12 mouse cellular contexts compared by ENCODE assay signal in the genomic region with DNA sequence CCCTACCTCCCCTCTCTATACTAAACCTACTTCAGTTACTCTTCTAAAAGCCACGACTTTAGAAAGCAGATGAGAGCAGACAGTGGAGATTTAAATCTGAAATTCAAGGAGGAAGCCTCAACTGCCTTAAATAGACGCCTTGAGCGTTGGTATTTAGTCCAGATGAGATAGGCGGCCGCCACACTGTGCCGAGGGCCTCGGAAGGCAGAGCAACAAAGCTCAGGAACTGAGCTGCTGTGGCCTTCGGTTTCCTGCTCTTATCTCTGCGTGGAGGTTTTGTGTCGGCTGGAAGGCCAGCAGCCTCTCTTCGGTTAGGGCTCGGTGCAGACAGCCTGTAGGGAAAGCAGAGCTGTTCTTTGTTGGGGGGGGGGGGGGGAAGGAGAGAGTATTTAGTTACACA. TPM values are rescaled to one million over a fixed set of nuclear protein-coding genes. Genes with fewer than 3 reads are reported as not detected.
A peak's percentile ranks its signal among the peaks of the same experiment; 100 is the strongest.
DNase-seq lines count a peak whose midpoint lies in the region; ATAC-seq lines count a peak whose summit lies in the region.
"Had no signal": no experiment of that assay in that cellular context is flagged by ENCODE, and none has a peak within 500 bp of the region (broad histone marks: within the 10 kb centered on the region; RNA-seq: fewer than 3 reads in every experiment).

No protein-coding gene starts in this region.

- peak overlapping the region; percentile 31 for H3K27ac ChIP-seq in limb, embryonic 10.5 days

- H3K4me1 ChIP-seq in megakaryocyte, embryonic 14.5 days: peaks cover 51% of the 10 kb centered on the region
- H3K4me1 ChIP-seq in limb, embryonic 10.5 days: no peaks in the 10 kb centered on the region

- no peak for ATAC-seq in megakaryocyte, adult 5-6 weeks (ENCODE audit: poor library complexity, severe bottlenecking)
- ATAC-seq: forebrain, postnatal 0 days had no signal

- WGBS in limb, embryonic 10.5 days: 59% methylated on average over 12 of the region's 12 CpGs

- H3K4me3 ChIP-seq in megakaryocyte, embryonic 14.5 days (replicated peaks): peak overlapping the region; percentile 64
- H3K4me3 ChIP-seq in limb, embryonic 10.5 days: no peak overlapping the region

- no peaks in the 10 kb centered on the region for H3K36me3 ChIP-seq in megakaryocyte, embryonic 14.5 days (replicated peaks; ENCODE audit: low read length)
- no peaks in the 10 kb centered on the region for H3K36me3 ChIP-seq in limb, embryonic 10.5 days

- H3K9me3 ChIP-seq in megakaryocyte, embryonic 14.5 days: no peaks in the 10 kb centered on the region
- no peaks in the 10 kb centered on the region for H3K9me3 ChIP-seq in limb, embryonic 10.5 days (replicated peaks)

- H3K27me3 ChIP-seq in megakaryocyte, embryonic 14.5 days (replicated peaks): peaks cover 27% of the 10 kb centered on the region
- no peaks in the 10 kb centered on the region for H3K27me3 ChIP-seq in limb, embryonic 10.5 days (ENCODE audit: low read depth, poor library complexity, severe bottlenecking)

- peak; percentile 61 for DNase-seq in adrenal gland, postnatal 10 days
- no peak for DNase-seq in adrenal gland, postnatal 4 days (ENCODE audit: low spot score in 2 of 2)
- DNase-seq in limb, embryonic 10.5 days (ENCODE audit: low spot score): no peak
- DNase-seq in thymus, postnatal 14 days: peak; percentile 61
- no peak for DNase-seq in cerebellum, adult 9-10 months
- no peak for DNase-seq in cerebellum, postnatal 14 days
- DNase-seq: cerebellum, adult 2 months; forebrain, postnatal 0 days had no signal

RNA-seq across cellular contexts. Expression of a gene that starts 11.1 kb away (rescaled TPM):
- 1 to 10 TPM in 1 of 2 experiments, under 1 TPM in 1; 0.70 to 1.1 TPM for total RNA-seq in adrenal gland, postnatal 10 days (2021)
- total RNA-seq in adrenal gland, postnatal 4 days (2021): 1 to 10 TPM in 1 of 2 experiments, under 1 TPM in 1; 0.85 to 1.1 TPM
- polyA plus RNA-seq in megakaryocyte, embryonic 14.5 days (2012; ENCODE audit: insufficient read depth, low replicate concordance): 0.77 TPM in 1 of 2 replicates, not detected in the other
- total RNA-seq in megakaryocyte, adult 5-6 weeks (2015): 0.54 and 1.6 TPM in 2 replicates
- 2.5 and 5.7 TPM in 2 replicates for total RNA-seq in megakaryocyte, adult 5-6 weeks (2017)
- 0.66 and 0.79 TPM in 2 replicates for polyA plus RNA-seq in limb, embryonic 10.5 days (2016; fragmentation: Nextera tagmentation; extraction: Ambion mirVana)
- total RNA-seq: neutrophil, adult 5-6 weeks had no signal

RNA-seq across cellular contexts. Expression of a gene that starts 11.3 kb away (rescaled TPM):
- 1,000 to 10,000 TPM; 1,893 to 1,933 TPM for total RNA-seq in adrenal gland, postnatal 10 days (2021)
- total RNA-seq in adrenal gland, postnatal 4 days (2021): 100 to 1,000 TPM; 559 to 683 TPM
- polyA plus RNA-seq in megakaryocyte, embryonic 14.5 days (2012; ENCODE audit: insufficient read depth, low replicate concordance): 84.7 and 161 TPM in 2 replicates
- total RNA-seq in megakaryocyte, adult 5-6 weeks (2015): 163 and 181 TPM in 2 replicates
- 53.2 and 54.8 TPM in 2 replicates for total RNA-seq in megakaryocyte, adult 5-6 weeks (2017)
- 491 and 544 TPM in 2 replicates for polyA plus RNA-seq in limb, embryonic 10.5 days (2016; fragmentation: Nextera tagmentation; extraction: Ambion mirVana)

RNA-seq across cellular contexts. Expression of a gene that starts 15.0 kb away (rescaled TPM):
- under 1 TPM; 0.12 to 0.15 TPM for total RNA-seq in adrenal gland, postnatal 10 days (2021)
- total RNA-seq in adrenal gland, postnatal 4 days (2021): under 1 TPM; 0.36 to 0.51 TPM
- polyA plus RNA-seq in megakaryocyte, embryonic 14.5 days (2012; ENCODE audit: insufficient read depth, low replicate concordance): not detected in 2 replicates
- total RNA-seq in megakaryocyte, adult 5-6 weeks (2015): not detected in 2 replicates
- 0.11 TPM in 1 of 2 replicates, not detected in the other for total RNA-seq in megakaryocyte, adult 5-6 weeks (2017)
- 0.08 and 0.14 TPM in 2 replicates for polyA plus RNA-seq in limb, embryonic 10.5 days (2016; fragmentation: Nextera tagmentation; extraction: Ambion mirVana)
- total RNA-seq: forebrain, postnatal 0 days; neutrophil, adult 5-6 weeks had no signal
- polyA plus RNA-seq: cerebellum, adult 2 months; forebrain, postnatal 0 days; intestine, embryonic 14.5 days had no signal

RNA-seq across cellular contexts. Expression of a gene that starts 15.1 kb away (rescaled TPM):
- total RNA-seq in adrenal gland, postnatal 10 days (2021): 1 to 10 TPM; 3.2 to 5.4 TPM
- total RNA-seq in adrenal gland, postnatal 4 days (2021): 1 to 10 TPM; 4.5 to 5.8 TPM
- 0.07 TPM in 1 of 2 replicates, not detected in the other for polyA plus RNA-seq in megakaryocyte, embryonic 14.5 days (2012; ENCODE audit: insufficient read depth, low replicate concordance)
- 0.05 and 0.13 TPM in 2 replicates for total RNA-seq in megakaryocyte, adult 5-6 weeks (2015)
- 0.07 and 4.5 TPM in 2 replicates for total RNA-seq in megakaryocyte, adult 5-6 weeks (2017)
- 1.8 and 3.9 TPM in 2 replicates for polyA plus RNA-seq in limb, embryonic 10.5 days (2016; fragmentation: Nextera tagmentation; extraction: Ambion mirVana)
- total RNA-seq: neutrophil, adult 5-6 weeks had no signal

RNA-seq across cellular contexts. Expression of a gene that starts 19.0 kb away (rescaled TPM):
- 10 to 100 TPM in 1 of 2 experiments, 1 to 10 TPM in 1; 6.0 to 31.0 TPM for total RNA-seq in adrenal gland, postnatal 10 days (2021)
- total RNA-seq in adrenal gland, postnatal 4 days (2021): 1 to 10 TPM in 1 of 2 experiments, not detected in 1; 7.2 TPM
- polyA plus RNA-seq in megakaryocyte, embryonic 14.5 days (2012; ENCODE audit: insufficient read depth, low replicate concordance): not detected in 2 replicates
- not detected in 2 replicates for total RNA-seq in megakaryocyte, adult 5-6 weeks (2015)
- not detected in 2 replicates for total RNA-seq in megakaryocyte, adult 5-6 weeks (2017)
- polyA plus RNA-seq in limb, embryonic 10.5 days (2016; fragmentation: Nextera tagmentation; extraction: Ambion mirVana): 0.51 TPM in 1 of 2 replicates, not detected in the other
- total RNA-seq: forebrain, postnatal 0 days; neutrophil, adult 5-6 weeks had no signal
- polyA plus RNA-seq: cerebellum, adult 2 months; forebrain, postnatal 0 days; intestine, embryonic 14.5 days had no signal

Comparison
In these comparisons a context has a peak if more than half of its experiments do, and no peak if none do; other contexts are left out.
1. DNase-seq: peak in adrenal gland, postnatal 10 days (single experiment) and thymus, postnatal 14 days (single experiment); none in adrenal gland, postnatal 4 days (0 of 2), limb, embryonic 10.5 days (single experiment), cerebellum, adult 9-10 months (single experiment) and cerebellum, postnatal 14 days (0 of 2).